Mouse (Mus musculus) stomach, embryonic 14.5 days (tissue): ENCODE results near the gene Defb15. TPM values are rescaled to one million over a fixed set of nuclear protein-coding genes. Genes with fewer than 3 reads are reported as not detected.
"Not testable (repeated sequence)": the region's sequence is repeated elsewhere in the genome, so short reads cannot be mapped to it uniquely, and the experiment has no call there.

Source experiments
- ATAC-seq: fragments of 200-750 bp; cut with Nextera tagmentation; 2 replicates; pipeline ENCODE4 v1.8.0; 2017; ENCODE audit warnings: low read depth, moderate TSS enrichment; ENCODE audit not compliant: insufficient number of reproducible peaks, insufficient read depth, low FRiP score
- H3K27ac ChIP-seq: fragments of 300-500 bp; sonication (generic); 2 replicates; pipeline ENCODE4 v1.5.1; 2014; ENCODE audit warnings: mild to moderate bottlenecking, low read length, moderate library complexity, mixed read lengths
- H3K27me3 ChIP-seq: fragments of 300-500 bp; sonication (generic); 2 replicates; pipeline ENCODE4 v1.6.1; 2014; ENCODE audit warnings: low read length, control low read depth, mixed read lengths; ENCODE audit not compliant: control insufficient read depth, insufficient read depth
- H3K36me3 ChIP-seq: fragments of 300-500 bp; sonication (generic); 2 replicates; pipeline ENCODE4 v1.6.1; 2014; ENCODE audit warnings: mild to moderate bottlenecking, control low read depth, low read length, moderate library complexity, mixed read lengths; ENCODE audit not compliant: control insufficient read depth, insufficient read depth
- H3K4me1 ChIP-seq: fragments of 300-500 bp; sonication (generic); 2 replicates; pipeline ENCODE4 v1.6.1; 2014; ENCODE audit warnings: low read length, control low read depth, mixed read lengths; ENCODE audit not compliant: control insufficient read depth, insufficient read depth
- H3K4me2 ChIP-seq: fragments of 300-500 bp; sonication (generic); replicated peaks from 2 replicates; pipeline ENCODE4 v1.6.1; 2014; ENCODE audit warnings: low read depth, low read length, control low read depth
- H3K4me3 ChIP-seq: fragments of 300-500 bp; sonication (generic); 2 replicates; pipeline ENCODE4 v1.5.1; 2014; ENCODE audit warnings: low read depth, low read length, control low read depth
- H3K9ac ChIP-seq: fragments of 300-500 bp; sonication (generic); replicated peaks from 2 replicates; pipeline ENCODE4 v1.6.1; 2014; ENCODE audit warnings: low read depth, mild to moderate bottlenecking, control low read depth, low read length, moderate library complexity, mixed read lengths
- H3K9me3 ChIP-seq: fragments of 300-500 bp; sonication (generic); 2 replicates; pipeline ENCODE4 v1.6.1; 2016; ENCODE audit warnings: low read depth, low read length, control low read depth; ENCODE audit not compliant: control insufficient read depth
- WGBS: fragments of 180-500 bp; shearing (Covaris S2); extraction: QIAGEN DNeasy Blood & Tissue Kit; methylation state at CpG from one replicate; pipeline ENCODE4 v1.1.7; 2014; 5-methylcytosine and 5-hydroxymethylcytosine counted together
- polyA plus RNA-seq: library from polyadenylated mRNA; unstranded; fragments of >200 nt; fragmentation: Nextera tagmentation; extraction: Ambion mirVana; gene quantifications from 2 replicates; pipeline ENCODE4 v1.2.1, GENCODE M21; 2014

The Defb15 gene
- polyA plus RNA-seq, 1 experiment from 2014 or later, result not detected

- no peak overlapping the region for H3K4me3 ChIP-seq
- no peak overlapping the region for H3K9ac ChIP-seq
- no peak for ATAC-seq
- no peaks in the 10 kb centered on the region for H3K9me3 ChIP-seq
- WGBS, result 65% methylated on average over 9 of the region's 9 CpGs
- no peak overlapping the region for H3K4me2 ChIP-seq
- no peak overlapping the region for H3K27ac ChIP-seq
- H3K4me1 ChIP-seq, result no peaks in the 10 kb centered on the region
- no peaks in the 10 kb centered on the region for H3K27me3 ChIP-seq
- H3K36me3 ChIP-seq, result no peaks in the 10 kb centered on the region
These were observed 15.0 kb upstream of the Defb15 start for GRCm38 (mm10) chr8:21947311-21948017.

- Histone ChIP-seq H3K27ac (no peak within 1 kb of the TSS), H3K4me2 (no peak within 1 kb of the TSS), H3K36me3 (no peaks in the 10 kb centered on the region), H3K9ac (no peak within 1 kb of the TSS), H3K4me1 (no peaks in the 10 kb centered on the region), H3K4me3 (no peak within 1 kb of the TSS), H3K27me3 (no peaks in the 10 kb centered on the region), H3K9me3 (no peaks in the 10 kb centered on the region)
- 85% methylated on average over 6 of the region's 6 CpGs for WGBS
- no peak for ATAC-seq
These were observed 14.0 kb upstream of the Defb15 start, which contains the start of gene Defb13 for GRCm38 (mm10) chr8:21946462-21946861. Defb13 (plus strand) TSS chr8:21946762.

GRCm38 (mm10) chr8:21938052-21938451 lies 5.5 kb upstream of the Defb15 start, which contains the start of gene Defb35:
Defb35 (plus strand) TSS chr8:21938352.
- not testable (repeated sequence) for H3K27me3 ChIP-seq, H3K4me3 ChIP-seq, H3K4me1 ChIP-seq, ATAC-seq, H3K4me2 ChIP-seq, H3K9me3 ChIP-seq, H3K36me3 ChIP-seq, H3K27ac ChIP-seq, H3K9ac ChIP-seq
- 76% methylated on average over 4 of the region's 4 CpGs for WGBS

DNA sequence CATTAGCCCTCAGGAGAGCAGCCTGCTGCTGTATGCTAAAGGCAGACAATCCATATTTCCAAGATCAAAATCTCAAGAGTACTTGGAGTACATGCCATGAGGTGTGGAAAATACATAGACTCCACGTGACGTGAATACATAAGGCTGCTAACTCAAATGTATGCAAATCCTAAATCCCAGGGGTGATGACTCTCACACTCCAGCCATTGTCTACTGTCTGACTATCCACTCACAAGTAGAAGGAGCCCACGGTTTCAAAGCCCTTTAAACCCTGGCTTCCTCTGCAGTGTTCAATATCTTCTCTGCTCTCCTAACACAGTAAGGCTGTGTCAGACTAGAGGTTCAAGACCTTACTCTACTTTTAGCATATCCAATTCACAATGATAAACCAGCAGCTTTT lies 1.8 kb downstream of the Defb15 start:
- H3K9me3 ChIP-seq, H3K4me3 ChIP-seq, H3K27ac ChIP-seq, H3K4me1 ChIP-seq, H3K4me2 ChIP-seq, ATAC-seq, H3K36me3 ChIP-seq, H3K27me3 ChIP-seq, H3K9ac ChIP-seq: not testable (repeated sequence)
- 88% methylated on average over 3 of the region's 3 CpGs for WGBS

- 71% methylated on average over 3 of the region's 3 CpGs for WGBS
- no peaks in the 10 kb centered on the region for H3K36me3 ChIP-seq
- no peak overlapping the region for H3K4me2 ChIP-seq
- H3K4me1 ChIP-seq, result no peaks in the 10 kb centered on the region
- ATAC-seq, result no peak
- no peaks in the 10 kb centered on the region for H3K9me3 ChIP-seq
- H3K9ac ChIP-seq, result no peak overlapping the region
- H3K27me3 ChIP-seq, result no peaks in the 10 kb centered on the region
- no peak overlapping the region for H3K27ac ChIP-seq
- H3K4me3 ChIP-seq, result no peak overlapping the region
These were observed 16.9 kb downstream of the Defb15 start for GRCm38 (mm10) chr8:21915625-21916024.

GRCm38 (mm10) chr8:21912554-21912953 lies 20.0 kb downstream of the Defb15 start:
- H3K27me3 ChIP-seq, result no peaks in the 10 kb centered on the region
- no peak overlapping the region for H3K4me2 ChIP-seq
- no peaks in the 10 kb centered on the region for H3K36me3 ChIP-seq
- no peak overlapping the region for H3K4me3 ChIP-seq
- H3K27ac ChIP-seq, result no peak overlapping the region
- H3K9ac ChIP-seq, result no peak overlapping the region
- H3K4me1 ChIP-seq, result no peaks in the 10 kb centered on the region
- WGBS, result 21% methylated on average over 2 of the region's 2 CpGs
- no peak for ATAC-seq
- H3K9me3 ChIP-seq, result no peaks in the 10 kb centered on the region

GRCm38 (mm10) chr8:21911931-21912330 lies 20.6 kb downstream of the Defb15 start:
- Histone ChIP-seq H3K27me3 (no peaks in the 10 kb centered on the region), H3K27ac (no peak overlapping the region), H3K9ac (no peak overlapping the region), H3K4me1 (no peaks in the 10 kb centered on the region), H3K36me3 (no peaks in the 10 kb centered on the region), H3K4me3 (no peak overlapping the region), H3K4me2 (no peak overlapping the region), H3K9me3 (no peaks in the 10 kb centered on the region)
- no peak for ATAC-seq
- 20% methylated on average over 1 of the region's 1 CpGs for WGBS

DNA sequence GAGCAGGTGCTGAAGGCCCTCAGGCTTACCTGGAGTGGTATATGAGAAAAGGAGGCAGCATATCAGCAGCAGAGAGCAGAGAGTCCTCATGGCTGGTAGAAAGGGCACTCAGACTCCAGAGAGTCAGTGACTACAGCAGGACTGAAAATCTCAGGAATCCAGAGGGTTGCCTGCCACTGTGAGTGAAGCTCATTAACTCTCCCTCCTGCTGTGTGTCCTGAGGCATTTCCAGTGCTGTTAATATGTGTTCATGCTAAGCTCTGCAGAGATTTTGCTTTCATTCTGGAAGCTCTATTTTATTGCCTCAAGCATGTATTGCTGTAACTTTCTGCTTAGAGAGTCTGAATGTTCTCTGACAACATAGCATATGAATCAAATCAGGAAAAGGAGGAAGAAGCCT lies 26.2 kb downstream of the Defb15 start, which contains the start of gene Defb11:
Gene Defb11 (minus strand): TSS at position 123 of the 400 bp plus-strand sequence.
- H3K4me3 ChIP-seq, H3K27ac ChIP-seq, H3K4me2 ChIP-seq, H3K27me3 ChIP-seq, ATAC-seq, H3K9me3 ChIP-seq, H3K4me1 ChIP-seq, H3K9ac ChIP-seq, H3K36me3 ChIP-seq: not testable (repeated sequence)

GRCm38 (mm10) chr8:21885321-21885720 lies 47.2 kb downstream of the Defb15 start, which contains the start of gene Defb9:
Defb9 (minus strand) TSS chr8:21885421.
- H3K27me3 ChIP-seq, H3K9me3 ChIP-seq, H3K4me1 ChIP-seq, H3K9ac ChIP-seq, H3K4me2 ChIP-seq, H3K27ac ChIP-seq, ATAC-seq, H3K4me3 ChIP-seq, H3K36me3 ChIP-seq: not testable (repeated sequence)
